Mouse (Mus musculus) brain, embryonic 14.5 days (tissue): Measurements from ENCODE around the gene Wdr5b. TPM values are rescaled to one million over a fixed set of nuclear protein-coding genes. Genes with fewer than 3 reads are reported as not detected.
A peak's percentile ranks its signal among the peaks of the same experiment; 100 is the strongest.
"Not testable (repeated sequence)": the region's sequence is repeated elsewhere in the genome, so short reads cannot be mapped to it uniquely, and the experiment has no call there.

Source experiments
- DNase-seq: peaks from one replicate; pipeline ENCODE4 v3.0.0-alpha.2; 2011; ENCODE audit warnings: low read depth
- CTCF ChIP-seq: fragments of 200-500 bp; IDR thresholded peaks from 2 replicates; pipeline ENCODE4 v1.5.1; 2012; ENCODE audit warnings: inconsistent platforms, mild to moderate bottlenecking, moderate library complexity, borderline replicate concordance; ENCODE audit not compliant: insufficient read depth, insufficient read length; ENCODE audit errors: extremely low read depth
- POLR2A ChIP-seq: fragments of 200-500 bp; IDR thresholded peaks from 2 replicates; pipeline ENCODE4 v1.6.1; 2012; ENCODE audit warnings: mild to moderate bottlenecking, inconsistent platforms, borderline replicate concordance; ENCODE audit not compliant: poor library complexity, insufficient read depth, insufficient read length, severe bottlenecking; ENCODE audit errors: extremely low read depth
- polyA plus RNA-seq: library from polyadenylated mRNA; depleted of rRNA; stranded (reverse); fragments of >200 nt; gene quantifications from 2 replicates; pipeline ENCODE4 v1.2.3, GENCODE M21; 2012; rRNA removed

Wdr5b gene
- 7.3 TPM in 2 replicates for polyA plus RNA-seq

DNA sequence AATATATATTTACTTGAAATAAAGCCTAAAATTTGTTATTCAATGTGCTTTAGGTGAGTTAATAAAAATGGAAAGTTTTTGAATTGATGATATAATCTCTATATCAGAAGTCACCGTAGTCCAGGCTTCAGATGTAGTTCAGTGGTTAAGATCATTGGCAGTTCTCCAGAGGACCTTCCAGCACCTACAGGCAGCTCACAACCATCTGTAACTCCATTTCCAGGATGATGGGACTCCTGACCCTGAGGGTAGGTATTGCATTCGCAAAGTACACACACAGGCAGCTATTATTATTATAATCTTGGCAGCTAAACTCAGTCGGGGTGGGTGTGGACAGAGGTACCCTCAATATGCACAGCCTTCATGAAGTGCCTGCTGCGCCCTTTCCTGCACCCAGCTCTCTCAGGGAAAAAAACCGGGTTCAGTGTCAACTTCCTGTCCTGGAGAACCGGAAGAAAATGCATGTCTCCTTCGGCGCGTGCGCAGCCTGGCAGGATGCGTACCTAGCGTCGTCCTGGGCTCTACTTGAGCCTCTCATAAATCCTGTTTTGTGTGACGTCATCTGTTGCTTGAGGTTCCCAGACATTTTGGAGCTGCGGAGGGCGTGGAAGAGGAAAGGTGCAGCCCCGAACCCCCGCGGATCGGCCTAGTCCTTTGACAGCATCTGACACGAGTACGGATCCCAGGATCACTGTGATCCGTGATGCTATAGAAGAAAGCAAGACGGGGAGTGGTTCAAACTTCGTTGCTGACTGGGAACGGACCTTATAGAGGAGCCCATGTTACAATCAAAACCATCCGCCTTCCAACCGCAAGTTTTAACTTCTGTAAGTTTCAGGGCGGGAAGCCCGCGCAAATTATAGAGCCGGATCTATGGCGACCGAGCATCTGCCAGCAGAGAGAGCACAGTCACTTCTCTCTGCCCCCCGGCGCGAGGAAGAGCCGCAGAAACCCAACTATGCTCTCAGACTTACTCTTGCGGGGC lies at the start of gene Wdr5b:
Wdr5b (plus strand) TSS at position 551 of the 985 bp plus-strand sequence.
- TF ChIP-seq POLR2A (no peak), CTCF (no peak)
- peak; percentile 99 for DNase-seq

GRCm38 (mm10) chr16:35992391-35992790 lies 48.6 kb upstream of the Wdr5b start:
- TF ChIP-seq POLR2A (no peak), CTCF (no peak)
- DNase-seq: no peak

DNA sequence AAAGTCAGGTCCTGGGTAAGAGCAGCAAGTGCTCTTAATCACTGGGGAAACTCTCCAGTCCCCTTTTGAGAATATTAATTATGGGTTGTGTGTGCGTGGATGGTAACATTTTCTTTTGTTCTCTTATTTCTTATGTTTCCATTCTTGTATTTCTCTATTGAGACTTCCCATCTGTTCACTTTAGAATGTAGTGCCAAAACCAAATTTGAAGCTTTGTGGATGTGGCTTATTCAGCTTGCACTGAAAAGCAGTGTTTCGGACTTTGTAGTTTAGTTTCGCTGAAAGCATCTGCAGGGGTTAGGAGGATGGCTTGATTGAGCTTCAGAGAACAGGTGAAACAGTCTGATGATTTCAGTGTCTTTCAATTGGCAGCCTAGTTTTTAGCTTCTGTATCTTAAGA lies 47.7 kb upstream of the Wdr5b start:
- DNase-seq: peak; percentile 8

DNA sequence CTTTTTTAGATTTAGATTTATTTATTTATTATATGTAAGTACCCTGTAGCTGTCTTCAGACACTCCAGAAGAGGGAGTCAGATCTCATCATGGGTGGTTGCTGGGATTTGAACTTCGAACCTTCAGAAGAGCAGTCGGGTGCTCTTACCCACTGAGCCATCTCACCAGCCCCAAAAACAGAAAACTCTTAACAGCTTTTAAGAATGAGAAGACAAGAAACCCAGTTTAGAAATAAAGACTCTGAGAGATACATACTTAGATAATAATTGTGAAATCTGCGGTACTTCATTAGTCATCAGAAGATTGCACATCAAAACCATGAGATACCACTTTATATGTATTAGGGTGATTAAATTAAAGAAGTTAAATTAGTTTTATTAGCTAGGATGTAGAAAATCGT lies 42.1 kb upstream of the Wdr5b start:
- not testable (repeated sequence) for DNase-seq

More for the DNA sequence above, 47.7 kb upstream of the Wdr5b start:
- no peak for TF ChIP-seq POLR2A
- no peak for TF ChIP-seq CTCF

GRCm38 (mm10) chr16:36008396-36008795 lies 32.6 kb upstream of the Wdr5b start:
- DNase-seq: no peak
- TF ChIP-seq POLR2A: no peak
- no peak for TF ChIP-seq CTCF

- TF ChIP-seq CTCF (no peak), POLR2A (no peak)
- DNase-seq: no peak
These were observed 24.7 kb upstream of the Wdr5b start for GRCm38 (mm10) chr16:36016335-36016734.

GRCm38 (mm10) chr16:36028120-36028519 lies 12.9 kb upstream of the Wdr5b start:
- not testable (repeated sequence) for DNase-seq

DNA sequence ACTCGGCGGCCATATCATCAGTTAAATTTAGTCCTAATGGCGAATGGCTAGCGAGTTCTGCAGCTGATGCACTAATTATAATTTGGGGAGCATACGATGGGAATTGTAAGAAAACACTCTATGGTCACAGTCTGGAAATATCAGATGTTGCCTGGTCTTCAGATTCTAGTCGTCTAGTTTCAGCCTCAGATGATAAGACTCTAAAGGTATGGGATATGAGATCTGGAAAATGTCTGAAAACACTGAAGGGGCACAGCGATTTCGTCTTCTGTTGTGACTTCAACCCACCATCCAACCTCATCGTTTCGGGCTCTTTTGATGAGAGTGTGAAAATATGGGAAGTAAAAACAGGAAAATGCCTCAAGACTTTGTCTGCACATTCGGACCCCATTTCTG lies 633 bp downstream of the Wdr5b start:
- TF ChIP-seq POLR2A (no peak), CTCF (no peak)
- DNase-seq: no peak

DNA sequence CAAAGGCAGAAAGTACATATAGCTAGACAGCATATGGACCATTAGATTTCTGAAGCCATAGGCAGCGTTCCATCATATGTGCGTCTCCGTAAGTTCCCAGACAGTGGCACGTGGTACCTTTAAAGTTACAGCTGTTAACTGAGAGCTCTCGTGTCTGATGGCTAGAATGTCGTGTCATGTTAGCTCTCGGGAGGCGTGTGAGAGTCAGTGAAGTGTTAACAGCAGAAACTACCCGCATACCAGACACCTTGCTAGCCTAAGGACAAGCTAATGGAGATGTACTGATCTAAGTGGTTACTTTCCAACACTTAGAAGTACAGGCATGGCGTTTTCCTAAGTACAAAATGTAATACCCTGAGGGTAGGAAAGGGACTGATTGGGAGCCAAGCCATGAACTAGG lies 2.1 kb downstream of the Wdr5b start:
- DNase-seq: no peak

DNA sequence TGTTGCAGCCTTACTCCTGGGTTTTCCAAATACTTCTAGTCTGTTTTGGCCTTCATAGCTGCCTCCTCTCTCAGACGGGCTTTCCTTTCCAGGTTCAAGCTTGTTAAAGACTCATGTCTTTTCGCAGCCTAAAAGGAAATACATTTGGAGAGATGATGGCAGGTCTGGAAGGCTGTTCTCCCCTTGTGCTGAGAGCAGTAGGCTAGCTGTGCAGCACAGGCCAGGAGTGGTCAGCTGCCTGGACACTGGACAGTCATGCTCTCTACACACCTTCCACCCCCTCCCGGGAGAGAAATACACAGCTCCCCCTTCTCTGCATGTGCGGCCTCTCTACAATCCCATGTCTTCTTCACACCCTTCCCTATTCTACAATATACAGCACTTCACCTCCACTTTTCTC lies 3.0 kb downstream of the Wdr5b start:
- no peak for DNase-seq
- TF ChIP-seq POLR2A: no peak
- TF ChIP-seq CTCF: no peak

More for the DNA sequence above, 2.1 kb downstream of the Wdr5b start:
- TF ChIP-seq CTCF (no peak), POLR2A (no peak)

- no peak for DNase-seq
- TF ChIP-seq CTCF (no peak), POLR2A (no peak)
These were observed 6.5 kb downstream of the Wdr5b start for GRCm38 (mm10) chr16:36047538-36047937.

DNA sequence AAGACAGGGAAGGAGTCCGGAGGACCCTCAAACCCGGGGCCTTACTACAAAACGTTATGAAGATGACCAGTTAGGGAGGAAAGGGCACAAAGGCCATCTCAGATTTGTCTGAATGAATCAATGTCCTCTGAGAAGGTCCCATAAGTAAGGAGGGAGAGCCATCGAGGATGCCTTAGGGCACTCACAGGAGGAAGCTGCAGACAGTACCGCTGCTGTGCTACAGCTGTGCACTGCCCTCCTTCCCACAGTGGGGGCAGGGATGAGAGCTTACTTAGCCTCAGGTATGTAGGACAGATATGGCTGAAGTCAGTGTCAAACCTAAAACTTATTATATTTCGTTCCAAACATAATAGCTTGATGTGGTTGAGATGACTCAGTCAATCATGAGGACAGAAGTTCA lies 10.5 kb downstream of the Wdr5b start:
- no peak for DNase-seq
- TF ChIP-seq CTCF: no peak
- TF ChIP-seq POLR2A: no peak
